Mouse (Mus musculus) CH12.LX (cell line): ENCODE measurements around the gene Tmprss15.

Experiments
- CTCF ChIP-seq, 2 experiments: IDR thresholded peaks in 1 of 2; conservative IDR thresholded peaks in 1 of 2; 2 replicates each; pipeline ENCODE4 v1.5.1; 2011 to 2012; ENCODE audit warnings: low read depth in 2 of 2, low read length in 2 of 2, improper control_type of control experiment in 1 of 2, inconsistent platforms in 1 of 2, mild to moderate bottlenecking in 1 of 2, moderate library complexity in 1 of 2
- EP300 ChIP-seq: IDR thresholded peaks from 2 replicates; pipeline ENCODE4 v1.6.1; 2011; ENCODE audit warnings: low read length, improper control_type of control experiment
- MAFK ChIP-seq: IDR thresholded peaks from 2 replicates; pipeline ENCODE4 v1.6.1; 2011; ENCODE audit warnings: low read length, improper control_type of control experiment; ENCODE audit not compliant: insufficient replicate concordance
- NELFE ChIP-seq: IDR thresholded peaks from 2 replicates; pipeline ENCODE4 v1.6.1; 2011; ENCODE audit warnings: low read depth, low read length, improper control_type of control experiment
- POLR2A ChIP-seq: IDR thresholded peaks from 2 replicates; pipeline ENCODE4 v1.6.1; 2011; ENCODE audit warnings: low read depth, mild to moderate bottlenecking, improper control_type of control experiment, low read length
- SIN3A ChIP-seq: IDR thresholded peaks from 2 replicates; pipeline ENCODE4 v1.6.1; 2012; ENCODE audit warnings: low read length, improper control_type of control experiment, inconsistent platforms
- ZMIZ1 ChIP-seq: IDR thresholded peaks from 2 replicates; pipeline ENCODE4 v1.6.1; 2012; ENCODE audit warnings: low read depth, mild to moderate bottlenecking, inconsistent platforms, low read length, improper control_type of control experiment

- no peak for TF ChIP-seq POLR2A
- no peak for TF ChIP-seq CTCF (conservative IDR thresholded peaks at IDR 0.05 in 1 of 2, IDR thresholded peaks at IDR 0.05 in 1 of 2; ENCODE audit: low read depth in 2 of 2, low read length in 2 of 2)
- no peak for TF ChIP-seq NELFE
- no peak for TF ChIP-seq SIN3A
- no peak for TF ChIP-seq MAFK
- no peak for TF ChIP-seq ZMIZ1
- no peak for TF ChIP-seq EP300
These were observed 4.3 kb downstream of the Tmprss15 start for GRCm38 (mm10) chr16:79086550-79086949.
